Mouse (Mus musculus) embryonic facial prominence, embryonic 14.5 days (tissue): ENCODE measurements around the gene Fras1. TPM values are rescaled to one million over a fixed set of nuclear protein-coding genes. Genes with fewer than 3 reads are reported as not detected.
A peak's percentile ranks its signal among the peaks of the same experiment; 100 is the strongest.

Experiments used
- ATAC-seq: fragments of 200-750 bp; cut with Nextera tagmentation; 2 replicates; pipeline ENCODE4 v1.8.0; 2017; ENCODE audit warnings: low read depth, moderate number of reproducible peaks, moderate TSS enrichment
- DNase-seq: peaks from one replicate; pipeline ENCODE4 v3.0.0-alpha.2; 2015; ENCODE audit warnings: low spot score
- H3K27ac ChIP-seq: fragments of 300-500 bp; sonication (generic); replicated peaks from 2 replicates; pipeline ENCODE4 v1.5.1; 2014; ENCODE audit warnings: low read depth, mild to moderate bottlenecking, low read length, moderate library complexity
- H3K27me3 ChIP-seq: fragments of 300-500 bp; sonication (generic); replicated peaks from 2 replicates; pipeline ENCODE4 v1.6.1; 2014; ENCODE audit warnings: low read length; ENCODE audit not compliant: control insufficient read depth, insufficient read depth
- H3K36me3 ChIP-seq: fragments of 300-500 bp; sonication (generic); 2 replicates; pipeline ENCODE4 v1.6.1; 2014; ENCODE audit warnings: low read length, mixed read lengths; ENCODE audit not compliant: control insufficient read depth, insufficient read depth
- H3K4me1 ChIP-seq: fragments of 300-500 bp; sonication (generic); 2 replicates; pipeline ENCODE4 v1.6.1; 2014; ENCODE audit warnings: antibody characterized with exemption, low read length; ENCODE audit not compliant: control insufficient read depth, insufficient read depth
- H3K4me2 ChIP-seq: fragments of 300-500 bp; sonication (generic); 2 replicates; pipeline ENCODE4 v1.6.1; 2014; ENCODE audit warnings: low read depth, mild to moderate bottlenecking, low read length, moderate library complexity, mixed read lengths
- H3K4me3 ChIP-seq: fragments of 300-500 bp; sonication (generic); 2 replicates; pipeline ENCODE4 v1.5.1; 2014; ENCODE audit warnings: low read depth, mild to moderate bottlenecking, low read length
- H3K9ac ChIP-seq: fragments of 300-500 bp; sonication (generic); 2 replicates; pipeline ENCODE4 v1.6.1; 2014; ENCODE audit warnings: low read depth, mild to moderate bottlenecking, low read length, moderate library complexity, mixed read lengths
- H3K9me3 ChIP-seq: fragments of 300-500 bp; sonication (generic); 2 replicates; pipeline ENCODE4 v1.6.1; 2016; ENCODE audit warnings: low read length; ENCODE audit not compliant: control insufficient read depth
- WGBS: fragments of 180-500 bp; shearing (Covaris S2); extraction: QIAGEN DNeasy Blood & Tissue Kit; methylation state at CpG from one replicate; pipeline ENCODE4 v1.1.7; 2014; 5-methylcytosine and 5-hydroxymethylcytosine counted together
- polyA plus RNA-seq: library from polyadenylated mRNA; unstranded; fragments of >200 nt; fragmentation: Nextera tagmentation; extraction: Ambion mirVana; gene quantifications from 2 replicates; pipeline ENCODE4 v1.2.1, GENCODE M21; 2014

Fras1 gene
- polyA plus RNA-seq, 1 experiment from 2014 or later = 19.2 TPM

DNA sequence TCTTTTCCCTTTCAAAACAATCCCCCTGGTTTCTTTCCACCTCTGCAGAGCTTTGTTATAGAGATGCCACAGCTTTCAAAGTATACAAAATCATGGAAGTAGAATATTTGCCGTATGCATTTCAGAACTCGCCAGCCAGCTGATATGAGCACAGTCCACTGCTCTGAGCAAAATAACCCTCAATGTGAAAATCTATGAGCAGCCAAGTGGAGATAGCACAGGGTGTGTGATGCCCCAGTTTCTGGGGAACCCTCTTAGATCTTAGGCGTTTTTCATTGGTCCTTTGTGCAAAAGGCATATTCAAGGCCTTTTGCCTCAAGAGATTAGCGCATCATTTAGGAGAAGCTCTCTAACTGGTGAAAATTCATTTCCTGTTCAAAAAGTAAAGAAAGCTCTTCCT is 170.4 kb downstream of the Fras1 start:
- Histone ChIP-seq H3K4me1 (no peaks in the 10 kb centered on the region), H3K36me3 (no peaks in the 10 kb centered on the region), H3K4me3 (no peak overlapping the region), H3K27me3 (no peaks in the 10 kb centered on the region), H3K9me3 (no peaks in the 10 kb centered on the region), H3K27ac (no peak overlapping the region), H3K9ac (no peak overlapping the region), H3K4me2 (no peak overlapping the region)
- DNase-seq = no peak
- WGBS = 89% methylated on average over 4 of the region's 4 CpGs
- no peak for ATAC-seq

DNA sequence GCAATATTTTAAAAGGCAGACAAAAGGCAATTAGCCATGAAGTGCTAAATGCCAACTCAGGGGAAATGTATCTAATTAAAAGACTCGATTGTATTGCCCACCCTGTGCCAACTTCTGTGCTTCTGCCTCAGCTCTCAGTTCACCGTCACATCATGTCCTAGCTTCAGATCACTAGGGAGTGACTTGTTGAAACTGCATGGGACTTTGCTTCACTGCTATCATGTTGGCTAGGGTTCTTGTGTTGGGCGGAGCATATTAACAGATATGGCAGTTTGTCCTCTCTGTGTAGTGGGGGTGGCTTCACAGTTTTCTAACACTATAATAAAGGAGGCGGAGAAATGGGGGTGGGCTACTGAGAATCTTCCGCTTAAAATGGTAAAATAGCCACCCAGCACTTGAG is 172.2 kb downstream of the Fras1 start:
- H3K36me3 ChIP-seq = no peaks in the 10 kb centered on the region
- H3K9ac ChIP-seq = no peak overlapping the region
- no peaks in the 10 kb centered on the region for H3K27me3 ChIP-seq
- no peaks in the 10 kb centered on the region for H3K4me1 ChIP-seq
- 86% methylated on average over 5 of the region's 5 CpGs for WGBS
- DNase-seq (no peak), ATAC-seq (no peak)
- H3K4me3 ChIP-seq = no peak overlapping the region
- H3K4me2 ChIP-seq = no peak overlapping the region
- H3K9me3 ChIP-seq = no peaks in the 10 kb centered on the region
- no peak overlapping the region for H3K27ac ChIP-seq

DNA sequence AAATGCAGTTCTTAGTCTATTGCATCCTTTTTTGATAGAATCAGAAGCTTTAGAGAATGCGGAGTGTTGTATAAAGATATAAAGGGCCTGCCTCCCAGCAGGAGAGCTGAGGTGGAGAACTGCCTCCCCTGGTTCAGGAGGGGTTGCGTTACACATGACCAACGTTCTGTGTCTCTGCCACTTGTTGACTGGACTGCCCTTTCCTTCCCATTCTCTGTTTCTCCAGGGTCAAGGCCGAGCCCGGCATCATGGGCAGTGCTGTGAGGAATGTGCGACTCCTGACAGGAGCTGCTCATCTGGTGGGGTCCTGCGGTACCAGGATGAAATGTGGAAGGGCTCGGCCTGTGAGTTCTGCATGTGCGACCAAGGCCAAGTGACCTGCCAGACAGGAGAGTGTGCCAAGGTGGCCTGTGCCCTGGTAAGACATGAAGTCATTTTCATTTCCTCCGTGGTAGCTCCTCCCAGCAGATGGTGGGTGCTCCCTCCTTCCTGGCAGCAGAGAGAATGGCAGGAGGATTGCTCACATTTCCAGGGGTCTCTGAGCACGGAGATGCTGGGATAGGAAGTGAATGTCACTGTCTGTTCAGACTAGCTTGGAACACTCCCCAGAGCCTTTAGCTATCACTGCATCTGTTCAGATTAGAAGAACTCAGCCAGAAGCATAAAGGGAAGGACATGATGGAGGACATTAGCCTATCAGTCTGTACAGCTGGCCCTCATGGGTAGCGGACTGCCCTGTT is 181.4 kb downstream of the Fras1 start:
- Histone ChIP-seq H3K9me3 (no peaks in the 10 kb centered on the region), H3K4me1 (no peaks in the 10 kb centered on the region), H3K4me3 (no peak overlapping the region), H3K27me3 (no peaks in the 10 kb centered on the region), H3K4me2 (no peak overlapping the region), H3K36me3 (no peaks in the 10 kb centered on the region), H3K9ac (no peak overlapping the region), H3K27ac (no peak overlapping the region)
- 88% methylated on average over 12 of the region's 12 CpGs for WGBS
- no peak for ATAC-seq
- no peak for DNase-seq

- 49% methylated on average over 8 of the region's 8 CpGs for WGBS
- Histone ChIP-seq H3K27me3 (no peaks in the 10 kb centered on the region), H3K9me3 (no peaks in the 10 kb centered on the region)
These were observed 184.5 kb downstream of the Fras1 start for GRCm38 (mm10) chr5:96558049-96558804.

GRCm38 (mm10) chr5:96574586-96574985 is 200.8 kb downstream of the Fras1 start:
- 21% methylated on average over 4 of the region's 4 CpGs for WGBS
- no peak overlapping the region for H3K27ac ChIP-seq
- no peak overlapping the region for H3K4me3 ChIP-seq
- no peak overlapping the region for H3K9ac ChIP-seq
- ATAC-seq (peak; percentile 53; the same call in 1 of the 2 replicates), DNase-seq (peak; percentile 63)
- H3K27me3 ChIP-seq = no peaks in the 10 kb centered on the region
- H3K36me3 ChIP-seq = 0 out of 2 replicates have a peak, but pooled peaks cover 6% of the 10 kb centered on the region
- 0 out of 2 replicates have a peak, but pooled peaks cover 4% of the 10 kb centered on the region for H3K4me1 ChIP-seq
- no peak overlapping the region for H3K4me2 ChIP-seq
- no peaks in the 10 kb centered on the region for H3K9me3 ChIP-seq

More at GRCm38 (mm10) chr5:96558049-96558804, 184.5 kb downstream of the Fras1 start:
- Histone ChIP-seq H3K4me2 (no peak overlapping the region), H3K36me3 (no peaks in the 10 kb centered on the region), H3K27ac (no peak overlapping the region), H3K4me3 (no peak overlapping the region), H3K4me1 (no peaks in the 10 kb centered on the region), H3K9ac (no peak overlapping the region)
- DNase-seq (no peak), ATAC-seq (no peak)

- Histone ChIP-seq H3K9me3 (no peaks in the 10 kb centered on the region), H3K9ac (no peak overlapping the region), H3K27me3 (no peaks in the 10 kb centered on the region), H3K27ac (no peak overlapping the region), H3K4me3 (no peak overlapping the region), H3K36me3 (0 out of 2 replicates have a peak, but pooled peaks cover 6% of the 10 kb centered on the region), H3K4me1 (0 out of 2 replicates have a peak, but pooled peaks cover 4% of the 10 kb centered on the region), H3K4me2 (no peak overlapping the region)
- peak; percentile 76 for DNase-seq
- WGBS = 30% methylated on average over 3 of the region's 3 CpGs
- ATAC-seq = peak; percentile 75
These were observed 204.9 kb downstream of the Fras1 start for GRCm38 (mm10) chr5:96578705-96579104.

GRCm38 (mm10) chr5:96579938-96580337 is 206.2 kb downstream of the Fras1 start:
- H3K4me1 ChIP-seq = 0 out of 2 replicates have a peak, but pooled peaks cover 4% of the 10 kb centered on the region
- 0 out of 2 replicates have a peak, but pooled peaks cover 6% of the 10 kb centered on the region for H3K36me3 ChIP-seq
- no peak overlapping the region for H3K4me3 ChIP-seq
- DNase-seq = peak; percentile 11
- H3K27ac ChIP-seq = no peak overlapping the region
- no peaks in the 10 kb centered on the region for H3K27me3 ChIP-seq
- ATAC-seq = no peak
- 41% methylated on average over 5 of the region's 5 CpGs for WGBS
- H3K9me3 ChIP-seq = no peaks in the 10 kb centered on the region
- no peak overlapping the region for H3K4me2 ChIP-seq
- no peak overlapping the region for H3K9ac ChIP-seq

- no peak overlapping the region for H3K27ac ChIP-seq
- no peak overlapping the region for H3K4me3 ChIP-seq
- WGBS = 74% methylated on average over 5 of the region's 5 CpGs
- ATAC-seq = no peak
- H3K4me1 ChIP-seq = no peaks in the 10 kb centered on the region
- no peak overlapping the region for H3K4me2 ChIP-seq
- no peak overlapping the region for H3K9ac ChIP-seq
- DNase-seq = no peak
- H3K9me3 ChIP-seq = no peaks in the 10 kb centered on the region
- H3K27me3 ChIP-seq = no peaks in the 10 kb centered on the region
- H3K36me3 ChIP-seq = no peaks in the 10 kb centered on the region
These were observed 211.0 kb downstream of the Fras1 start for GRCm38 (mm10) chr5:96584730-96585129.
